Mouse (Mus musculus): ENCODE data around the gene Vps13d.

Vps13d gene

DNA sequence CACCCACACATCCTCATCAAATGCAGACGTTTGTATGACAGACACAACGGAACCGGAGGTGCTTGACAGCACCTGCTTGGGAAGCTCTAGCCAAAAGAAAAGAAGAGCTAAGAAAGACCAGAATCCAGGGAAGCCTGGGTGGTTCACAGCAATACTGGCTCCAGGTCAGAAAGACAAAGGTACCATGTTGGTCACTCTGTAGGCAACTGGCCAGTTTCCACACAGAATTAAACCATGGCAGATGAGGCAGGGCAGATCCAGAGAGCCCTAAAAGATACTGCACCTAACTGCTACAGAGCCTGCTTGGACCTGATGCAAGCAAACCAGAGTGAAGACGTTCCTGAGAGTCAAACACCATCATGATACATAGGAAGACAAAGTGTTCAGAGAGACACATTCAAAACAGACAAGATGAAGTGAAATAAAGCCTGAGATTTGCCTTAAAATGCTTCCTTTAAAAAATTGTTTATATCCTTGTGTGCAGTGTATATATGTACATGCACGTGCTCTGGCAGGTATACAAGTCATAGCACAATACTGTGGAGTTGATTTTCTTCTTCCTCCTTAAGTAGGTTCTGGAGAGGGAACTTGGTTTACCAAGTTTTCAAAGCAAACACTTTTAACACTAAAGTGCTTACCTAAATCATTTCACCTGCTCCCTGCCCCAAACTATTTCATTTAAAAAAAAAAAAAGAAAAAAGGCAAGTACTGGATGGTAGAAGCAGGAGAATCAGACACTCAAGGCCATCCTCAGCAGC, 44.3 kb downstream of the Vps13d start:
- DNase-seq (ENCODE audit: low spot score in 2 of 2): no peak

DNA sequence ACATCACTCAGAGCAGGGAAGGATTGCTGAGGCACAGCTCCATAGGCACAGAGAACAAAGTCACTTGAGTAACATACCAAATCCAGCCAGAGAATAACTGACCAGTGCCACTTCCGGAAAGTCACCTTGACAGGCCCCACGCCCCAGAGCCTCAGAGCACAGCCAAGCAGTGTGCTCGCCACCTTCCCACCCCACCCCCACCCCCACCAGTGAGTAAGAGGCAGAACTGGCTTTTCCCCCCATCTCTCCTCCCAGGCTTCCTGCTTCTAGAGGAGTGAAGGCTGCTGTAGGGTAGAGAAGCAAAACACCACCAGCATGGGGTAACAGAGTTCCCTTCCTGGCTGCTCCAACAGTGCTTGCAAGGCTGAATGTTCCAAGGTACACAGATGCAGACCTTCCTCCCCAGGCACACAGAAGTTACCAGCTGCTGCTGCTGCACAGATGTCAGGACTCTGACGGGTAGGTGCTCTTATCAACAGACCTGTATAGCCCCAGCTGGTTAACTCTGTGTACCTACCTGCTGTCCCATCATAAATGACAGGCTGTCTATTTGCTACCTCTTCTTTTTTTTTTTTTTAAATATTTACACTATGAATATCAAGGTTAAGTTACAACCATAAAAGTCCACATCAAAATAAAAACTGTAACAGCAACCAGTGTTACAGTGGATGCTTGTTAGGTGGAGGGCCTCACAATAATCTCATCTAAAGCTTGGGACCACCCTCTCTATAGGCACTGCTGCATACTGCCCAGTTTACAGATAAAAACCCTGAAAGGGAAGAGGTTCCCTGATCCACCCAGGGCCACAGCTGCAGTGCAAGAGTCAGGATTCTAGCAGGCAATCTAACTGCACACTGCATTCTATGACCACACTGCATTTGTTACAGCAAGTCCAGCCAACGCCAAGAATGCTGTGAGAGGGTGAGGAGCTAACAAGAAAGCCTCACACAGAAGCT, 47.5 kb downstream of the Vps13d start:
- no peak for DNase-seq (ENCODE audit: low spot score in 2 of 2)

DNA sequence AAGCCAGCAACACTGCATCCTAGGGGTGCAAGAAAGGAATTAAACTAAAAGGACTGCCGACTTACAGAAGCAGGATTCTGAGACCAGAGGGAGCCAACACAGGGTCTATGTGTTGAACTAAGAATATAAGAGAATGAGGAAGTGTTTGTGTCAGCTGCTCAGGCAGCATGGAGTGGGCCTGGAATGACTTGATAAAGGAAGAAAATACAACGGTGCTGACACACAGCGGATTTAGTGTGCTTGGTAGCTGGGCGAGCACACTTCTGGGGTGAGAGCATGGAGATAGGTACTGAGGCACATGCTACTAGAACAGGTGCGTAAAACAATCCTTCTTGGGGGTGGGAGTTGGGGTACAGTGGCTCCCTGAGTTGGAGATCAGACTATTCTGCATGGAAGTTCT, 51.3 kb downstream of the Vps13d start:
- DNase-seq (ENCODE audit: low spot score in 2 of 2): no peak

DNA sequence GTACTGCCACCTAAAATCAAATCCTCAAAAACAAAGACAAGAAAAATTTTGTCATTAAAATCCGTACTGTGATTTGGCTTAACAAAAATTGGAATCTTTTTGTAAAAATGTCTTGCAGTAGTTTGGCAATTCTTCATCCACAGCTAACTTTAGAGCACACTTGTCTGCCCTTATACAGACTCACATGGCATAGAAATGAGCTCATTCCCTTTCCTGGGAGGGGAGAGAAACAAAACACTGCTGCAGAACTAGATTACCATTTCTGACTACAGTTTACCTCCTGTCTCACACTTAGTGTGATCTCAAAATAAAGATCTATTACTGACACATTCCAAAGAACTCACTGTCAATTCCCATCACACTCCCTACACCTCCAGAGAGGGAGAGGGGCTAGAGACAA, 58.1 kb downstream of the Vps13d start:
- no peak for DNase-seq (ENCODE audit: low spot score in 2 of 2)

DNA sequence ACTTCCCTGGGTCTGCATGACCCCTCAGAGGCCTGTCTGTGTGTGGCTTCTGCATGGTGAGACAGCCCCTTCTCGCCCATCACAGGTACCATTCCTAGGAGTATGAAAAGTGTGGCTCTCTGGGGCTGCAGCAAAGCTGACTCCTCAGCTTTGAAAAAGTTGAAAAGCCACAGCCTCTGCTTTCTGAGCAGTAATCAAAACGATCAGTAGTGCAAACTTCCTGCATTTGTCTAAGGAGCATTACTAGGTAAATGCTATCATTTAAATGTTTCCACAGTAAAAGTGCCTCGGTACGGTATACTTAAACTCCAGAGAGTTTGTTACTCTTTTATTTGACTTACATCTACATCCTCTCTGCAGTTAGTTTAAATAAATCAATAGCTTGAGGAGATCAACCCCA, 59.3 kb downstream of the Vps13d start:
- no peak for DNase-seq (ENCODE audit: low spot score in 2 of 2)

DNA sequence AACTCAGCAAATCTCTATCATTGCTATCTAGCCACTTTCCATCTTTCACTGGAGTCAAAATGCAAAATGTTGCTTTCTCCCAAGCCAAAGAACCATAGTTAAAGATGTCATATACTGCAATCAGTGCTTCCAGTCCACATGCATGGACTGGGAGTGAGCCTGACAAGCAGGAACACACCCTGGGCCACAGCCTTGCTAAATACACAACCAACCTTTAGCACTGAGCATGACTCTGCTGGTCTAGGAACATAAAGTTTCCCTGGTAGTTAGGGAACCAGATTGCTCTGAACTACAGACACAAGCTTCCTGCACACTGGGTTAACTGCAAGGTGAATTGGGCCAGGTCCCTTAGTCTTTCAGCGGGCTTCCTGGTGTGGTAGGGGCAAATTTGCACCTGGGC, 64.0 kb downstream of the Vps13d start:
- no peak for DNase-seq (ENCODE audit: low spot score in 2 of 2)

DNA sequence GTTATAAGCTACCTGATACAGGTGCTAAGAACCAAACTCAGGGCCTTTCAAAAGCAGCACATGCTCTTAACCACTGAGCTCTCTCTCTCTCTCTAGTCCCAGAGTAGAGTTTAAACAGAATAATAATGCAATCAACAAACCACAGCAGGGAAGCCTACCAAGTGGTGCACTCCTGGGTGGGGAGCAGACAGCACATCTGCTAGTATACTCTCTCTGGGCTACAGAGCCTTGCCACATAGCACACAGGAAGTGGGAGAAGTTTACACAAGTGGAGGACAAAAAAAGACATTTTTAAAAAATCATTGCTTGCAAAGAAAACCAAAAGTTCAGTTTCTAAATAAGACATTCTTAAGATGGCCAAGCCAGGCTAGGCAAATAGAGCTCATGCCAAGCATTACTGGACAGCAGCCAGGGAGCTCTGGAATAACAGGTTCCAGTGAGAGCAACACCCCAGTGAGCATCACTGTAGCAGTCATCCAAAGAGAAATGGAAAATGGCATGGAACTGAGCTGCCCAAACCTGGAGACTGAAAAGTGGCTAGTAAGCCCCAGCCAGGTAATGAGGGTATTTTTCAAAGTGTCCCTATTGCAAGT, 64.8 kb downstream of the Vps13d start:
- DNase-seq (ENCODE audit: low spot score in 2 of 2): peak in 1 of 2 experiments; percentile 12

DNA sequence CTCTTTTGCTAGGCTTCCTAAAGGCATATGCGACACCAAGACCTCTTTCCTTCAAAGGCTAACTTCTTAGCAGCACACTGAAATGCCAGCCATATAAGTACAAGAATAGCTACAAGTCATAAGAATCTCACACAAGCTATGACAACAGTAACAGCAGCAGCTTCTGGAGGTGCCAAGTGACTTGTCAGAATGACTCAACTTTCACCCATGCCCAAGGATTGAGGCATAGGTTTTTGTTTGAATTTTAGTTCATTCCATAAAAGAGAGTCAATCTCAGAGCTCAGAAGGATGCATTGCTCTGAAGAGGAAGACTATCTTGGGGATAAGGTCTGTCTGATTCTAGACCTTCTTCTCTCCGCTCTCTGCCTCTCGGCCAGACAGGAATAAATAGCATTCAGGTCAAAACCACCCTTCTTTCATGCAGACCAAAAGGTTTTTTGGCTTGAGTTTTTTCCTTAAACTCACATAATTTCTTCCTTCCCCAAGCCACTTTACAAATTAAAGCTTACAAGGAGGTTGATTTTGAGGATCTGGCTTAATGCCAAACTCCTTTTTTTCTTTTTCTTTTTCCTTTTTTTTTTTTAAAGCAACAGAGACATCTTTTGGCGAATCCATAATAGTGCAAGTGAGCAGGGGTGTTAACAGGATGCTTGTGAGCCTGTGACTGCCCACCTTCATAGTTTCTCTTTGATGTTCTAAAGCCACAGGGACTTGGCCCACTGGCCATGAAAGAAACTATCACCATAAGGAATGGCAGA, 69.2 kb downstream of the Vps13d start:
- no peak for DNase-seq (ENCODE audit: low spot score in 2 of 2)

DNA sequence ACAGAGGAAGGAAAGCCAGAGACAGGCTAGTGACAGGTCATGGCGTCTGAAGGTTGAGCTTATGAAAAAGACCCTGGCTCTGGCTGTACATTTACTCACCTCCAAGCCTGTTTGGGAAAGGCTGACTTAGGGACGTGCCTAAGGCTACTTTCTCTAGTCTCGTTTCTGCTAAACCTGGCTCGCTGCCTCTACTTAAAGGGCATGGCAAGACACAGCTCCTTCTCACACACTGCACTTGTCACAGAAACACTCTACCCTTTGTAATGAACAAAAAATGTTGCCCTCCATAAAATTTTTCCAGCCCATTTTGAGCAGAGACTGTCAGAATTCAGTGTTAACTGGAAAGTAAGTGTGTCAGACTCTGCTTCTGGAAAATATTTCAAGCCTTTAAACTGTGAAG, 70.4 kb downstream of the Vps13d start:
- no peak for DNase-seq (ENCODE audit: low spot score in 2 of 2)

DNA sequence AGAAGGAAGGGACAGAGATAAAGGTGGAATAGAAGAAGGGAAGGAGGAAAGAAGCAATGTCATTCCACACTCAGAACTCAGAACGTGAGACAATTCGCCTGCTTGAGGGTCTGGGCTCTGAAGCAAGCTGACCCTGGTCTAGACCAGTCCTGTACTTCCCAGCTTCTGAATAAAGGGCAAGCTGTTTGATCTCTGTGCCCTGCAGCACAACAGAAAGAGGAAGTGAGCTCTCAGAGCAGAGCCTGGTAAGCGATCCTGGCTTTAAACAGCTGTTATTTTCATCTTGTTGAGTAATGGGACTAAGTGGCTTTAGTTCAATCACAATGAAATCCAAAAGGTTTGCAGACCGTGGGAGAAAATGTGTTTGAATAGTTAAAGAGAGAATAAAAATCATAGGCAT, 83.2 kb downstream of the Vps13d start:
- no peak for DNase-seq (ENCODE audit: low spot score in 2 of 2)

DNA sequence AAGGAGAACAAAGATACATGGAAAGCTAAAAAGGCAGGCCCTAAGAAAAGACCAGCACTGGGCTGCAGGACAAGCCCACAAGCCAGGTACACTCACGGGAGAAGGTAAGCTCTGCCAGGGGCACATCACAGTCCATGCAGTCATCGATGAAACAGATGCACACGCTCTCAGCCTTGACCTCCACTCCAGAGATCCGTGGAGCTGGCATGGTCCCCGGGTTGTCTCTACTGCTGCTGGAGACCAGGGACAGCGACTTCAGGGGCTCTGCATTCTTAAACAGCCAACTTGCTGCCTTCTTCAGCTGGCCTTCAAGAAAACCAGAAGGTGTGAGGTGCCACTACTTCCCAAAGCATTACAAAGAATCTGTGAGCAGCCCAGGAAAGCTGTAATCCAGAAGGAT, 84.1 kb downstream of the Vps13d start:
- DNase-seq (ENCODE audit: low spot score in 2 of 2): no peak

DNA sequence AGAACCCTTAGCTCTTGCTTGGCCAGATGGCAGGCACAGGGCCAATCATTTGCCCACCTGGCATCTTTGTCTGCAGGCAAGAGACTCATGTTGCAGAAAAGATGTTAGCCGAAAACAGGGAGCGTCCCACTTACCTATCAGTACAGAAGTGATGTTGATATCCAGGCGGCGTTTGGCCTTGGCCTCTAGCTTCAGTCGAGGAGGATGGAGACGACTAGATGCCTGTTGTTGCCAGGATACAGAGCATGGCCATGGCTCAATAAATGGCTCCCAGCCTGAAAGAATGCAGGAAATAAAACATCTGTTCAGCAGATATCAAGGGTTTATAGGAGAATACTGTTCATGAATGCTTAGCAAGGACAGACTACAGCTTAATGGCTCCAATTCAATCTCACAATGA, 88.0 kb downstream of the Vps13d start:
- DNase-seq (ENCODE audit: low spot score in 2 of 2): no peak

DNA sequence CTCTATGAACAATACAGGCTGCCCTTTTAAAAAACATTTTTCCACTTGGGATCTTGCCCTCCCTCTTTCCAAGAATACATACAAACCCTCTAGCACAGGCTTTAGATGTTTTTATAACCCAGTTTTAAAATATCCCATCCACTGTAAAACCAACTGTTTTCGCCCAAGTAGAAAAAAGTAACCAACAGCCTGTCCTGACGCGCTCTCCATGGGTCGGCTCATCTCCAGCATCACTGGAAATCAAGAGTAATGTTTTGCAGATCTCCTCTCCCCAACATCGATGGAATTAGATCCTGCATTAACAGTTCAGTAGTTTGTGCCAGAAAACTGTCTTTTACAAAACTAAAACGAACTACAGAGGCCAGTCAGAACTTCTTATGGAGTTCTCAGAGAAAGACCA, 89.5 kb downstream of the Vps13d start:
- no peak for DNase-seq (ENCODE audit: low spot score in 2 of 2)

DNA sequence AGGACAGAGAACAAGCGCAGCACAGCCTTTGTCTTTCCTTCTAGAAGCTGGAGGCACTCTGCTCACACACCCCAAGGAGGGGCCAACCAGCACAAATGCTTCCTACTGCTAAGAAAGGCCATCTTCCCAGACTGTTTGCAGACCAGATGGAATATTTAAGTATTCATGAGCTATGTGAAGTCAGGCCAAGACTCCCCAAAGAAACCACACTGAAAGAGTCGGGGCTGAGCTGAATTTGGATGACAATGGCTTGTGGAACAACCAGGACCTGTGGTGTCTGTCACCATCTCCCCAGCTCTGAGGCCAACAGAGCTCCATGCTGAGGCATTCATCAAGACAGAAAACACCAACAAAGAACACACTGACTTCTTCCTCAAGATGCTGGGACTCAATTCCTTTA, 89.9 kb downstream of the Vps13d start:
- DNase-seq (ENCODE audit: low spot score in 2 of 2): peak in 1 of 2 experiments; percentile 9

DNA sequence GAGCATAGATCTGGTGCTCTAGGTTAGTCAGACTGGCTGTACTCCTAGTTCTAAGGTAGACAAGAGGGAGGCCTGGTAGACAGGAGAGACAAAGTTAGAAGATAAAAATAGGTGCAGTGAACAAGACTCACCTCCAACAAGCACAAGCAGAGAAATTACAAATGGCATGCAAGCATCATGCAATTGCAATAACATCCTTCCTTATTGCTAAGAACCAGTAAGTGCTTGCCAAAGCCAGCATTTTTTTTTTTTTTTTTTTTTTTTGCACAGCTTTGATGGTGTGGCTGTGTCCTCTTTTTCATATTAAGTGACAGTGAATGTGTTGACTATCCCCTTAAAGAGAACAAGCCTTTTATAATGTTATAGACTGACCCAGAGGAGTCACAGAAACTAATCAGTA, 91.2 kb downstream of the Vps13d start:
- no peak for DNase-seq (ENCODE audit: low spot score in 2 of 2)

DNA sequence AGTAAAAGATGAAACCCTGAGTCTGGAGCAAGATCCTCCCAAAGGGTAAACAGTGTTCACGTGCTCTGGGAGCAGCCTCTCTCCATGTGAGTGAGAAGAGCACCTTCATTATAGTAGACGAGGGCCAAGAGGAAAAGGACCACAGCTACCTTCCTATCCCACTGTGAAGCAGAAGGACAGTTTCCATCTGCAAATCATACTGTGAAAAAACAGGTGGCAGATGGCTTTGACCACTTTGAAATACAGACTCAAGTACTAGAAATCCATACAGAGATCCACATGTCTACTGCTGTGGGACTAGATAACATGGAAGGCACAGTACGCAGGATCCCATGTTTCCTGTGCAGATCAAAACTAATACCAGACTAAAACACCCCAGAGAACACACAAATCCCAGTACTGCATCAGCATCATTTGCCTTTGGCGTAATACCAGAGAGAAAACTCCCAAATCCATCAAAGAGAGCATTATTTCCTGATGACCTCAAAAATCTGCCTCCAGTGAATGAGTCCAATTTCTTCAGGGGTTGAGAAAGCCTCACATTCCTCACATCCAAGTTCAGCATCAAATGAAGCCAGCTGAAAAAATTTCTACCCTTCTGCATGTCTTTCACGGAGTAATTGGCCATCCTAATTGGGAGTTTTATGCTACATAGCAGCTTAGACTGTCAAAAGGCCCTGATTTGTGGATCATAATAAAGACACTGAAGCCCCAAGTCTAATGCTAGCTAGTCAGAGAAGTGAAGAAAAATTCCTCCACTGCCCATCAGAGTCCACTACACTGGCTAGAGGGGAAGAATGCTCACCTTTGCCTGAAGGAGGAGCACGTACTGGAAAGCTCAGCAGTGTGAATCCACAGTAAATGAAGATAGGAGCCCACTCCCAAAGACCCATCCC, 92.7 kb downstream of the Vps13d start:
- no peak for DNase-seq (ENCODE audit: low spot score in 2 of 2)

DNA sequence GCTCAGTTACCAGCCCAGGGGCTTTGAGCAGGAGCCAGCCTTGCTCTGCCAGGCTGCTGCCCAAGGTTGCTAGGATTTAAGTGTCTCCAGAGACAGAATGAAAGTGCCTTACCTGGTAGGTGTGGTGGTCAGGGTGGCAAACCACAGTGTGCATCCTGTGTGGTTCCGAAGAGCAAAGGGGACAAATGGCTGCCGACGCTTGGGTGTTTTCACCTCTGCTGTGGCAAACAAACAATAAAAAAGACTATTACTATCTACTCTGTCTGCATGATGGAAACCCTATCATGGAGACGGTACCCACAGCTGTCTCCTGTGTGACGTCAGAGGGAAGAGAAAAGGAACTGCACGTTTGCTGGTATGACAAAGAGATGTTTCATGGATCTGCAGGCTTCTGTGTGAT, 95.0 kb downstream of the Vps13d start:
- DNase-seq (ENCODE audit: low spot score in 2 of 2): no peak

DNA sequence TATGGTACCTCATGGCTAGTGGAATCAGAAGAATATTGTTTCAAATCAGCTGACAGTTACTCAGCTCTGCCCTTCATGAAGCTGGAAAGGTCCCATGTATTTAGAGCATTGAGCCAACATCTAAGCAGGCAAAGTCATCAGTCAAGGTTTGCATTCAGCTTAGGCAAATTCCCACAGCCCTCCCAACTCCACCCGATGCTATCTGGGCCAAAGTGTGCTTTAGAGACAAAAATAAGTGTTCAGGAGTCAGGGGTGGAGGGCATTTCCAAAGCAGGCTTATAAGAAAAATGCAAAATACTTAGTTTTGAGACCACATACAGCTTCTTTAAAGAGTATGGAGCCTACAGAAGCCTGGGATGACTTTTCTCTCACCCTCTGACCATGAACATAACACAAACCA, 95.5 kb downstream of the Vps13d start:
- no peak for DNase-seq (ENCODE audit: low spot score in 2 of 2)

DNA sequence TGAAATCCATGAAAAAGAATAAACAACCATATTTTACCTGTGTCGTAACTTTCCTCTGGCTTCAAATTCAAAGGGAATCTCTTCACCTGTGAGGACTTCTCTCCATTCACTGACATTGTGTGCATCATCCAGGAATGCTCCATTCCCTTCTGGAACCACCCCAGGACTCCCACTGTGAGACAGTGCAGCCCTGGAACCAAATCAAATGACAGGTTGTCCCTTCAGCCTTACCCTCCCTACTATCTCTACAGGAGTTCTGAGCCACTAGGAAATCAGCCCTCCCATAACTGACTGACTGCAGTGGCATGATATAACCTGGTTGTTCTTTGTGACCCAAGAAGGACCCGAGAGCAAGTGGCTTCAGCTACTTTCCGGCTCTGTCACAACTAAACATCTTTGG, 96.8 kb downstream of the Vps13d start:
- peak in 1 of 2 experiments; percentile 41 for DNase-seq (ENCODE audit: low spot score in 2 of 2)

DNA sequence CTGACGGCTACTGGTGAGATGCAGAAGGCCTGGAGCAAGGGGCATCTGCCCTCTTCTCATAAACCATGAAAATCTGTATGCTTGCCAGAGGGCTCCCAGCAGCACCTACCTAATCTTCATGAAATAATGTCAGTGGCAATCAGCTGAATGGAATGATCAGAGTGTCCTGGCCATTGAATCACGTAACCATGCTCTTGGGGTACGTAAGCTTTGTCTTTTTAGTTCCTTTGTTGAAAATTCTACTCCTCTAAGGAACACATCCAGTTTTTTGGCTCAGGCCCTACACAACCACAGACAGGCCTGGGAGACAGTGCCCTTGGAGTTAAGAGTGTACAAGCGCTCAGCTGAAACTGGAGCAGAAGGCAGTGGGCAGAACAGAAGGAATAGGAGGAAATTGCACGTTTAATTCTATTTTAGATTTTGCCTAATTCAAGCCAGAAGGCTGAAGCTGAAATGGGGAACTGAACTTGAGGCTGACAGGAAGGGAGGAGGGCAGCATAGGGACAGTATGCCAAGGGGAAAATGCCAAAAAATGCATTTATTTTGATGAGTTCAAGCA, 98.2 kb downstream of the Vps13d start:
- DNase-seq (ENCODE audit: low spot score in 2 of 2): no peak

DNA sequence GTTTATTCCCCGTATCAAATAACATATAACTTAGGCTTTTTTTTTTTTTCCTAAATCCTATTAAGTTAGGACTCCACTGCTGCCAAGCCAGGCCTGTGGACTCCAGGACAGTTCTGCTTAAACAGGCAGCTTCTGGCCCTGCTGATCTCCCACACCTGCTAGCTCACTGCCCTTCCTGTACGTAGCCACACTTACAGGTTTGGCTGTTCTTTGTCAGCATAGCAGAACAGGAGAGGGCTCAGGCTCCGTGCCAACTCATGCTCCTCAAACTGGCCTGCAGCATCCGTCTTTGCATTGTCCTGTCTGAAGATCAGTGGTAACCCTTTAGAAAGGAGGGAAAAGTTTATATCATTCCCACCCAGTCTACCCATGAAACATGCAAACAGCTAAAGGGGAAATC, 108.3 kb downstream of the Vps13d start:
- no peak for DNase-seq (ENCODE audit: low spot score in 2 of 2)
